Mouse (Mus musculus) forebrain, embryonic 14.5 days (tissue): ENCODE measurements around the gene Mybph. TPM values are rescaled to one million over a fixed set of nuclear protein-coding genes. Genes with fewer than 3 reads are reported as not detected.

ENCODE experiments used
- ATAC-seq: fragments of 200-750 bp; cut with Nextera tagmentation; 2 replicates; pipeline ENCODE4 v1.8.0; 2017; ENCODE audit warnings: mild to moderate bottlenecking, moderate library complexity
- DNase-seq: peaks from one replicate; pipeline ENCODE4 v3.0.0-alpha.2; 2015; ENCODE audit warnings: low spot score
- H3K27ac ChIP-seq: fragments of 300-500 bp; sonication (generic); 2 replicates; pipeline ENCODE4 v1.5.1; 2014; ENCODE audit warnings: low read depth, mild to moderate bottlenecking, control low read depth, low read length, moderate library complexity
- H3K27me3 ChIP-seq: fragments of 300-500 bp; sonication (generic); replicated peaks from 2 replicates; pipeline ENCODE4 v1.6.1; 2014; ENCODE audit warnings: low read length, control low read depth, mixed read lengths; ENCODE audit not compliant: control insufficient read depth, insufficient read depth
- H3K36me3 ChIP-seq: fragments of 300-500 bp; sonication (generic); 2 replicates; pipeline ENCODE4 v1.6.1; 2014; ENCODE audit warnings: low read length, control low read depth; ENCODE audit not compliant: control insufficient read depth, insufficient read depth
- H3K4me1 ChIP-seq: fragments of 300-500 bp; sonication (generic); 2 replicates; pipeline ENCODE4 v1.6.1; 2014; ENCODE audit warnings: antibody characterized with exemption, low read length, control low read depth; ENCODE audit not compliant: control insufficient read depth, insufficient read depth
- H3K4me2 ChIP-seq: fragments of 300-500 bp; sonication (generic); 2 replicates; pipeline ENCODE4 v1.6.1; 2014; ENCODE audit warnings: mild to moderate bottlenecking, control low read depth, low read length
- H3K4me3 ChIP-seq: fragments of 300-500 bp; sonication (generic); 2 replicates; pipeline ENCODE4 v1.5.1; 2014; ENCODE audit warnings: low read depth, low read length, control low read depth
- H3K9ac ChIP-seq: fragments of 300-500 bp; sonication (generic); 2 replicates; pipeline ENCODE4 v1.6.1; 2014; ENCODE audit warnings: mild to moderate bottlenecking, low read length, control low read depth, moderate library complexity
- H3K9me3 ChIP-seq: fragments of 300-500 bp; sonication (generic); replicated peaks from 2 replicates; pipeline ENCODE4 v1.6.1; 2016; ENCODE audit warnings: low read length, control low read depth, mixed read lengths; ENCODE audit not compliant: control insufficient read depth
- WGBS: fragments of 180-500 bp; shearing (Covaris S2); extraction: QIAGEN DNeasy Blood & Tissue Kit; methylation state at CpG from one replicate; pipeline ENCODE4 v1.1.7; 2014; 5-methylcytosine and 5-hydroxymethylcytosine counted together
- polyA plus RNA-seq: library from polyadenylated mRNA; unstranded; fragments of >200 nt; fragmentation: Nextera tagmentation; extraction: Ambion mirVana; gene quantifications from 2 replicates; pipeline ENCODE4 v1.2.1, GENCODE M21; 2014

Gene Mybph
- polyA plus RNA-seq, 1 experiment from 2014 or later = 0.10 TPM

DNA sequence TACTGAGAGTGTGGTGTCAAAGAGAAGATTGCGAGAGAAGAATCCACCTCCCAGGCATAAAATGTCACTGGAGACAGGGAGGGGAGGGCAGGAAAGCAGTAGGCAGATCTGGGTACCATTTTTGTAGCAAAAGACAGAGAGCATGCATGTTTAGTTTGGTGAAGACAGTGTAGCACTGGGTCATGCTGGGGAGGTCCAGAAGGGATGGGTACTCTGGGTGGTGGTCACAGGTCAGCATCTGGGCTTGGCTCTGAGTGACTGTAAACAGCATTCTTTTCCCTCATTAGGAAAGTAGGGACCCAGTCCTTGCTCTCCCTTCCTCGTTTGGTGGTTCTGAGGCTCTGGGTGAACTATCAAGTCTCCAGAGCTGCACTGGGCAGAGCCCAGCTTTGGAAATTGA is 7.2 kb downstream of the Mybph start:
- DNase-seq (no peak), ATAC-seq (no peak)
- H3K9ac ChIP-seq = no peak overlapping the region
- WGBS = 69% methylated on average over 2 of the region's 2 CpGs
- peaks cover 5% of the 10 kb centered on the region; the same call in 1 of the 2 replicates for H3K4me1 ChIP-seq
- H3K4me3 ChIP-seq = no peak overlapping the region
- no peaks in the 10 kb centered on the region for H3K9me3 ChIP-seq
- H3K27me3 ChIP-seq = no peaks in the 10 kb centered on the region
- no peaks in the 10 kb centered on the region for H3K36me3 ChIP-seq
- H3K27ac ChIP-seq = no peak overlapping the region
- H3K4me2 ChIP-seq = no peak overlapping the region

GRCm38 (mm10) chr1:134200998-134201686 is 7.9 kb downstream of the Mybph start:
- no peak overlapping the region for H3K9ac ChIP-seq
- no peaks in the 10 kb centered on the region for H3K9me3 ChIP-seq
- no peaks in the 10 kb centered on the region for H3K4me1 ChIP-seq
- WGBS = 83% methylated on average over 6 of the region's 6 CpGs
- ATAC-seq = no peak
- H3K4me3 ChIP-seq = no peak overlapping the region
- H3K27me3 ChIP-seq = no peaks in the 10 kb centered on the region
- H3K4me2 ChIP-seq = no peak overlapping the region
- no peak for DNase-seq
- H3K27ac ChIP-seq = no peak overlapping the region
- no peaks in the 10 kb centered on the region for H3K36me3 ChIP-seq

- H3K27me3 ChIP-seq = no peaks in the 10 kb centered on the region
- DNase-seq = no peak
- 35% methylated on average over 3 of the region's 3 CpGs for WGBS
Observed at GRCm38 (mm10) chr1:134201751-134202420, 8.6 kb downstream of the Mybph start.

DNA sequence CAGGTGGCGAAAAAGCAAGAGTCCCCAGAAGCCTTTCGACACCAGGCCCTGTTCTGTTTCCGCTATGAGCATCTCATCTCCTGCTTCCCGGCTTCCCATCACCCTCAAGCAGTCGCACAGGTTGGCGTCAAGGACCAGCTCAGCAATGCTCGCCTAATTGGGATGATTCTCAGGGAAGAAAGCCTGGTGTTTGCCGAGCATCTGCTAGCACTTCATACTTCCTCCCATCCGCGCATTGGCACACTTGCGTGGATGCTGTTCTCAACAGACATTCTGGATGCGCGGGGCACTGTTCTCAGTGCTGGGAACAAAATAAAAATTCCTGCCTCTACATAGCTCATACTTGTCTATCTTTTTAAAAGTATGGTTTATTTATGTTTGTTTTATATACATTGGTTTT is 11.0 kb downstream of the Mybph start:
- WGBS = 79% methylated on average over 13 of the region's 13 CpGs
- H3K9me3 ChIP-seq = no peaks in the 10 kb centered on the region
- peak overlapping the region; percentile 33; the same call in 1 of the 2 replicates for H3K27ac ChIP-seq
- no peak overlapping the region for H3K4me2 ChIP-seq
- DNase-seq (peak; percentile 55), ATAC-seq (no peak)
- H3K27me3 ChIP-seq = no peaks in the 10 kb centered on the region
- no peak overlapping the region for H3K4me3 ChIP-seq
- no peak overlapping the region for H3K9ac ChIP-seq
- no peaks in the 10 kb centered on the region for H3K36me3 ChIP-seq
- no peaks in the 10 kb centered on the region for H3K4me1 ChIP-seq

More at GRCm38 (mm10) chr1:134201751-134202420, 8.6 kb downstream of the Mybph start:
- no peaks in the 10 kb centered on the region for H3K9me3 ChIP-seq
- no peak overlapping the region for H3K27ac ChIP-seq
- ATAC-seq = no peak
- no peaks in the 10 kb centered on the region for H3K36me3 ChIP-seq
- H3K4me3 ChIP-seq = no peak overlapping the region
- no peak overlapping the region for H3K9ac ChIP-seq
- H3K4me2 ChIP-seq = no peak overlapping the region
- no peaks in the 10 kb centered on the region for H3K4me1 ChIP-seq

DNA sequence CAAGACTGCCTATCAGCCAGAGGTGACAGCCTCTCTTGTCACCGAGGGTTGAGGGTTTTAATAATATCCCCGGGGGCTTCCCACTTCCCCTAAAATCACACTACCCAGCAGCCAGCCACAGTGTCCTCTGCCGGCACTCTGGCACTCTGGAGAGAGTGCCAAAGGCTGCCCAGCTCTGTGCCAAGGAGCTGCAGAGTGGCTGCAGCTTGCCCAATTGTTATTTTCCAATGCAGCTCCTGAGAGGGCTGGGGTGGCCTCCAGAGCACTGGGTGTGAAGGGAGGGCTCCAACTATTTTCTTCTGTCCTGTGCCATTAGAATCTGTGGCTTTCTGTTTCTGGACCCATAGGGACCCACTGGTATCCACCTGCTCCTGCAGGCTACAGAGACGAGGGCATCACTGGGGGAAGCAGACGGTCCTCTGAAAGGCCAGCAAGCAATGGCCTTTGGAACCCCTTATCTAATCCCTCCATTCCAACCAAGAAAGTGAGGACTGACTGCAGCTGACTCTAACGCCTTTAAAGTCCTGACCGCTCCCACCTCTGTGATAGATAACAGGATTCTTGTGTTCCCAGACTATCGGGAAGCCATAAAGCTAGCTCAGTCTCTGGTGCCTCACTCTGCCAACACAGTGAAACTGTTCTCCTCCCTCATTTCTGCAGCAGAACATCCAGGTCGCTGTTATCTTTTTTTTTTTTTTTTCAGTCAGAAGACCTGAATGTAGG is 12.2 kb downstream of the Mybph start:
- ATAC-seq = no peak
- DNase-seq = no peak
- H3K9ac ChIP-seq = no peak overlapping the region
- H3K4me3 ChIP-seq = no peak overlapping the region
- H3K4me1 ChIP-seq = no peaks in the 10 kb centered on the region
- H3K36me3 ChIP-seq = no peaks in the 10 kb centered on the region
- 67% methylated on average over 9 of the region's 9 CpGs for WGBS
- H3K27ac ChIP-seq = no peak overlapping the region
- no peaks in the 10 kb centered on the region for H3K9me3 ChIP-seq
- no peak overlapping the region for H3K4me2 ChIP-seq
- no peaks in the 10 kb centered on the region for H3K27me3 ChIP-seq

- DNase-seq (no peak), ATAC-seq (no peak)
- 55% methylated on average over 5 of the region's 5 CpGs for WGBS
Observed at GRCm38 (mm10) chr1:134206085-134206484, 12.8 kb downstream of the Mybph start.

DNA sequence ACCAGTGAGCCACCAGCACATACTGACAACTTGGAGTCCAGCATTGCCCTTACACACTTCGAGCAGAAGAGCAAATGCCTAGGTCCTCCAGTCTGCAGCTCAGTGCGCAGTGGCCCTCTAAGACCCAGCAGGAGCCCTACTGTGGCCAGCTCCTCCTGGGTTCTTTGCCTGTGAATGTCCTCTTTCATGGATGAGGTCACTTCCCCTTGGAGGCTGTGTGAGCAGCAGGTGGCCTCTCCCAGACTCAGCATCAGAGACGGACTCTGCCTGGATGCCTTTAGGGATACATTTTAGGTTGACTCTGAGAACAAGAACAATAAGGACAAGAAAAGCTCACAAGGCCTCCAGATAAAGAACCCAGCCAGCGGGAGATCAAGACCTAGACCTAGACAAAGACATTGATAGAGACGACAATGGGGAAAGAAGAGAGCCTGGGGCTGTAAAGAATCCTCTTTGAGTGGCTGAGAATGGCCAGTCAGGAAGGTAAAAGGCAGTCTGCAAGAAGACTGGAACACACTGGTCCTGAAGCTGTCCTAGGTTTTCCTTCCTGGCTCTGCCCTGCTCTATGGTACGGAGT is 17.0 kb downstream of the Mybph start:
- H3K27me3 ChIP-seq = no peaks in the 10 kb centered on the region
- no peaks in the 10 kb centered on the region for H3K4me1 ChIP-seq
- no peaks in the 10 kb centered on the region for H3K9me3 ChIP-seq
- ATAC-seq (no peak), DNase-seq (no peak)
- H3K9ac ChIP-seq = no peak overlapping the region
- H3K27ac ChIP-seq = no peak overlapping the region
- H3K4me3 ChIP-seq = no peak overlapping the region
- no peaks in the 10 kb centered on the region for H3K36me3 ChIP-seq
- WGBS = 42% methylated on average over 6 of the region's 6 CpGs
- H3K4me2 ChIP-seq = no peak overlapping the region

More at GRCm38 (mm10) chr1:134206085-134206484, 12.8 kb downstream of the Mybph start:
- Histone ChIP-seq H3K4me3 (no peak overlapping the region), H3K27ac (no peak overlapping the region), H3K9me3 (no peaks in the 10 kb centered on the region), H3K9ac (no peak overlapping the region), H3K4me2 (no peak overlapping the region), H3K36me3 (no peaks in the 10 kb centered on the region), H3K27me3 (no peaks in the 10 kb centered on the region), H3K4me1 (no peaks in the 10 kb centered on the region)

DNA sequence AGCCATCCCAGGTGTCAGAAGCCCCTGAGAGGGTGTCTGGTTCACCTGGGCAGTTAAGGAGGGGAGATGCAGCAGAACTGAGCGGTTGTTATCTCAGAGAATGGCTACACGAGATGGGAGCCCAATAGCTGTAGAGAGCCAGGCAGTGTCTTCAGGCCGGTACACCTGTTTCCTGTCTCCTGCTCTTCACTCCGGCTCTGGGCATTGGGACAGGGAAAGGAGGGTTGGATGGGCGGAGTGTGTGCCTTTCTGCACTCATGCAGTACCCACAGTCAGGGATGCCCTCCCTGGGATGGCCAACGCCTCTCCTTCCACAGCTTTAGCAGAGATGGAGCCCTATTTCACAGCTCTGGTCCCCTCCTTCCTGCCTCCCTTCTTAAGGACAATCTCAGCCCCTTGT is 17.8 kb downstream of the Mybph start:
- WGBS = 71% methylated on average over 6 of the region's 6 CpGs

More for the DNA sequence above, 17.8 kb downstream of the Mybph start:
- no peaks in the 10 kb centered on the region for H3K36me3 ChIP-seq
- H3K4me2 ChIP-seq = no peak overlapping the region
- H3K27ac ChIP-seq = no peak overlapping the region
- H3K27me3 ChIP-seq = no peaks in the 10 kb centered on the region
- H3K9me3 ChIP-seq = no peaks in the 10 kb centered on the region
- no peak for ATAC-seq
- H3K9ac ChIP-seq = no peak overlapping the region
- no peak for DNase-seq
- no peak overlapping the region for H3K4me3 ChIP-seq
- peaks cover 7% of the 10 kb centered on the region for H3K4me1 ChIP-seq
